Mouse (Mus musculus): ENCODE data around the gene Ifnlr1. TPM values are rescaled to one million over a fixed set of nuclear protein-coding genes. Genes with fewer than 3 reads are reported as not detected.

The Ifnlr1 gene
- polyA plus RNA-seq, 1 experiment from 2014 or later = 2.1 TPM

- 10% methylated on average over 16 of the region's 16 CpGs for WGBS
- H3K4me3 ChIP-seq (ENCODE audit: low read length) = no peak overlapping the region
- no peak overlapping the region for H3K4me2 ChIP-seq (ENCODE audit: low read depth, low read length)
- no peaks in the 10 kb centered on the region for H3K36me3 ChIP-seq (ENCODE audit: control insufficient read depth, insufficient read depth, low read length)
- no peak overlapping the region; the same call in 1 of the 2 replicates for H3K9ac ChIP-seq (ENCODE audit: low read length)
- peaks cover 10% of the 10 kb centered on the region for H3K4me1 ChIP-seq (replicated peaks; ENCODE audit: control insufficient read depth, insufficient read depth, low read length)
- no peaks in the 10 kb centered on the region for H3K9me3 ChIP-seq (ENCODE audit: control insufficient read depth, low read length)
- ATAC-seq (ENCODE audit: low read depth) = peak; percentile 26; the same call in 1 of the 2 replicates
- no peak overlapping the region for H3K27ac ChIP-seq (ENCODE audit: low read length)
- H3K27me3 ChIP-seq (ENCODE audit: control insufficient read depth, insufficient read depth, low read depth, low read length) = no peaks in the 10 kb centered on the region
Measured at GRCm38 (mm10) chr4:135744726-135745448, 58.8 kb downstream of the Ifnlr1 start.

- Histone ChIP-seq H3K36me3 (ENCODE audit: control insufficient read depth, insufficient read depth, low read length) (no peaks in the 10 kb centered on the region), H3K9me3 (ENCODE audit: control insufficient read depth, low read length) (no peaks in the 10 kb centered on the region), H3K27ac (ENCODE audit: low read length) (no peak overlapping the region), H3K27me3 (ENCODE audit: control insufficient read depth, insufficient read depth, low read depth, low read length) (no peaks in the 10 kb centered on the region), H3K4me2 (ENCODE audit: low read depth, low read length) (no peak overlapping the region), H3K9ac (ENCODE audit: low read length) (no peak overlapping the region), H3K4me1 (replicated peaks; ENCODE audit: control insufficient read depth, insufficient read depth, low read length) (peaks cover 10% of the 10 kb centered on the region), H3K4me3 (ENCODE audit: low read length) (no peak overlapping the region)
- 66% methylated on average over 10 of the region's 10 CpGs for WGBS
- ATAC-seq (ENCODE audit: low read depth) = no peak
Measured at GRCm38 (mm10) chr4:135745613-135746012, 59.5 kb downstream of the Ifnlr1 start.

- WGBS = 81% methylated on average over 8 of the region's 8 CpGs
- H3K4me3 ChIP-seq (ENCODE audit: low read length) = no peak overlapping the region
- no peak for ATAC-seq (ENCODE audit: low read depth)
- H3K36me3 ChIP-seq (ENCODE audit: control insufficient read depth, insufficient read depth, low read length) = no peaks in the 10 kb centered on the region
- no peak overlapping the region for H3K27ac ChIP-seq (ENCODE audit: low read length)
- H3K27me3 ChIP-seq (ENCODE audit: control insufficient read depth, insufficient read depth, low read depth, low read length) = no peaks in the 10 kb centered on the region
- H3K4me2 ChIP-seq (ENCODE audit: low read depth, low read length) = no peak overlapping the region
- H3K9ac ChIP-seq (ENCODE audit: low read length) = no peak overlapping the region
- H3K9me3 ChIP-seq (ENCODE audit: control insufficient read depth, low read length) = peaks cover 5% of the 10 kb centered on the region
- no peaks in the 10 kb centered on the region for H3K4me1 ChIP-seq (replicated peaks; ENCODE audit: control insufficient read depth, insufficient read depth, low read length)
Measured at GRCm38 (mm10) chr4:135750896-135751295, 64.8 kb downstream of the Ifnlr1 start.

- Histone ChIP-seq H3K4me3 (ENCODE audit: low read length) (no peak overlapping the region), H3K27me3 (ENCODE audit: control insufficient read depth, insufficient read depth, low read depth, low read length) (no peaks in the 10 kb centered on the region), H3K9me3 (ENCODE audit: control insufficient read depth, low read length) (peaks cover 5% of the 10 kb centered on the region), H3K9ac (ENCODE audit: low read length) (no peak overlapping the region), H3K4me1 (replicated peaks; ENCODE audit: control insufficient read depth, insufficient read depth, low read length) (no peaks in the 10 kb centered on the region), H3K36me3 (ENCODE audit: control insufficient read depth, insufficient read depth, low read length) (no peaks in the 10 kb centered on the region), H3K27ac (ENCODE audit: low read length) (no peak overlapping the region), H3K4me2 (ENCODE audit: low read depth, low read length) (no peak overlapping the region)
- WGBS = 60% methylated on average over 7 of the region's 7 CpGs
- ATAC-seq (ENCODE audit: low read depth) = no peak
Measured at GRCm38 (mm10) chr4:135752106-135752778, 66.2 kb downstream of the Ifnlr1 start.

- WGBS = 59% methylated on average over 8 of the region's 8 CpGs
- H3K9ac ChIP-seq (ENCODE audit: low read length) = no peak overlapping the region
- H3K27me3 ChIP-seq (ENCODE audit: control insufficient read depth, insufficient read depth, low read depth, low read length) = no peaks in the 10 kb centered on the region
- no peak overlapping the region for H3K4me3 ChIP-seq (ENCODE audit: low read length)
- H3K27ac ChIP-seq (ENCODE audit: low read length) = no peak overlapping the region
- H3K4me2 ChIP-seq (ENCODE audit: low read depth, low read length) = no peak overlapping the region
- peaks cover 5% of the 10 kb centered on the region for H3K9me3 ChIP-seq (ENCODE audit: control insufficient read depth, low read length)
- no peaks in the 10 kb centered on the region for H3K4me1 ChIP-seq (replicated peaks; ENCODE audit: control insufficient read depth, insufficient read depth, low read length)
- ATAC-seq (ENCODE audit: low read depth) = no peak
- H3K36me3 ChIP-seq (ENCODE audit: control insufficient read depth, insufficient read depth, low read length) = no peaks in the 10 kb centered on the region
Measured at GRCm38 (mm10) chr4:135752779-135753164, 66.7 kb downstream of the Ifnlr1 start.

Other genes with a start within 250 kb of the Ifnlr1 start
- gene Stpg1, start 191.5 kb upstream of the Ifnlr1 start, polyA plus RNA-seq (2015; fragmentation: Nextera tagmentation; extraction: Ambion mirVana) = 0.77 and 1.4 TPM in 2 replicates
- 4.8 and 6.0 TPM in 2 replicates for gene Nipal3, start 191.2 kb upstream of the Ifnlr1 start, polyA plus RNA-seq (2015; fragmentation: Nextera tagmentation; extraction: Ambion mirVana)
- 3.8 and 4.7 TPM in 2 replicates for gene Grhl3, start 112.7 kb upstream of the Ifnlr1 start, polyA plus RNA-seq (2015; fragmentation: Nextera tagmentation; extraction: Ambion mirVana)
- gene Il22ra1, start 41.9 kb downstream of the Ifnlr1 start, polyA plus RNA-seq (2015; fragmentation: Nextera tagmentation; extraction: Ambion mirVana) = 0.13 TPM in 1 of 2 replicates, not detected in the other
- 1.0 and 1.2 TPM in 2 replicates for gene Myom3, start 73.4 kb downstream of the Ifnlr1 start, polyA plus RNA-seq (2015; fragmentation: Nextera tagmentation; extraction: Ambion mirVana)
- gene Srsf10, start 169.5 kb downstream of the Ifnlr1 start, polyA plus RNA-seq (2015; fragmentation: Nextera tagmentation; extraction: Ambion mirVana) = 245 and 264 TPM in 2 replicates
- gene Pnrc2, start 187.6 kb downstream of the Ifnlr1 start, polyA plus RNA-seq (2015; fragmentation: Nextera tagmentation; extraction: Ambion mirVana) = 217 and 224 TPM in 2 replicates
- 1.3 TPM in 2 replicates for gene Cnr2, start 209.1 kb downstream of the Ifnlr1 start, polyA plus RNA-seq (2015; fragmentation: Nextera tagmentation; extraction: Ambion mirVana)
- 76.4 and 94.8 TPM in 2 replicates for gene Fuca1, start 234.4 kb downstream of the Ifnlr1 start, polyA plus RNA-seq (2015; fragmentation: Nextera tagmentation; extraction: Ambion mirVana)